Mouse (Mus musculus) left cerebral cortex, adult 18-20 months (tissue): ENCODE data around the gene Phc3. TPM values are rescaled to one million over a fixed set of nuclear protein-coding genes. Genes with fewer than 3 reads are reported as not detected.
A peak's percentile ranks its signal among the peaks of the same experiment; 100 is the strongest.

Experiments used
- DNase-seq, 2 experiments: peaks; one replicate each; pipeline ENCODE4 v3.0.0; 2021 to 2022; ENCODE audit warnings: low spot score in 2 of 2, mixed read lengths in 1 of 2
- total RNA-seq, 2 experiments: library from RNA; stranded (reverse); gene quantifications; 2 replicates each; pipeline ENCODE4 v1.2.3; 2021

Gene Phc3
- total RNA-seq, 2 experiments from 2014 or later = 36.5 to 37.4 TPM

GRCm38 (mm10) chr3:30981616-30982380, 12.6 kb upstream of the Phc3 start:
- no peak for DNase-seq

- DNase-seq = no peak
Measured at GRCm38 (mm10) chr3:30976991-30977603, 7.9 kb upstream of the Phc3 start.

GRCm38 (mm10) chr3:30975102-30975754, 6.0 kb upstream of the Phc3 start:
- peak; percentile 46 to 68 for DNase-seq

GRCm38 (mm10) chr3:30968531-30969092, 603 bp downstream of the Phc3 start:
- peak; percentile 30 to 49 for DNase-seq

GRCm38 (mm10) chr3:30965644-30966043, 3.6 kb downstream of the Phc3 start:
- no peak for DNase-seq

GRCm38 (mm10) chr3:30964216-30964615, 5.0 kb downstream of the Phc3 start:
- no peak for DNase-seq

- DNase-seq = no peak
Measured at GRCm38 (mm10) chr3:30963100-30963499, 6.1 kb downstream of the Phc3 start.

- DNase-seq = no peak
Measured at GRCm38 (mm10) chr3:30959868-30960831, 9.1 kb downstream of the Phc3 start.

GRCm38 (mm10) chr3:30958709-30959108, 10.5 kb downstream of the Phc3 start:
- no peak for DNase-seq

GRCm38 (mm10) chr3:30956327-30956726, 12.9 kb downstream of the Phc3 start:
- DNase-seq = no peak

GRCm38 (mm10) chr3:30952273-30953070, 16.7 kb downstream of the Phc3 start:
- DNase-seq = no peak

GRCm38 (mm10) chr3:30951652-30952051, 17.6 kb downstream of the Phc3 start:
- DNase-seq = peak; percentile 44 to 48

GRCm38 (mm10) chr3:30934384-30934783, 34.8 kb downstream of the Phc3 start:
- no peak for DNase-seq

- DNase-seq = no peak
Measured at GRCm38 (mm10) chr3:30929828-30930227, 39.4 kb downstream of the Phc3 start.

- DNase-seq = no peak
Measured at GRCm38 (mm10) chr3:30927664-30928063, 41.6 kb downstream of the Phc3 start.

- DNase-seq = no peak
Measured at GRCm38 (mm10) chr3:30917160-30917559, 52.1 kb downstream of the Phc3 start.

GRCm38 (mm10) chr3:30904658-30905057, 64.6 kb downstream of the Phc3 start:
- DNase-seq = no peak

- no peak for DNase-seq
Measured at GRCm38 (mm10) chr3:30899407-30899806, 69.8 kb downstream of the Phc3 start.

- no peak for DNase-seq
Measured at GRCm38 (mm10) chr3:30896721-30897120, 72.5 kb downstream of the Phc3 start.

GRCm38 (mm10) chr3:30889014-30889413, 80.2 kb downstream of the Phc3 start:
- no peak for DNase-seq
